Mouse (Mus musculus) lung, embryonic 15.5 days (tissue): ENCODE data around the gene Prr14l. TPM values are rescaled to one million over a fixed set of nuclear protein-coding genes. Genes with fewer than 3 reads are reported as not detected.
"Not testable (repeated sequence)": the region's sequence is repeated elsewhere in the genome, so short reads cannot be mapped to it uniquely, and the experiment has no call there.

Source experiments
- ATAC-seq: fragments of 200-750 bp; cut with Nextera tagmentation; 2 replicates; pipeline ENCODE4 v1.8.0; 2017; ENCODE audit warnings: moderate number of reproducible peaks, borderline replicate concordance; ENCODE audit not compliant: low FRiP score, low TSS enrichment; ENCODE audit errors: extremely low read depth
- H3K27ac ChIP-seq: fragments of 300-500 bp; sonication (generic); 2 replicates; pipeline ENCODE4 v1.5.1; 2015; ENCODE audit warnings: moderate library complexity, mild to moderate bottlenecking, inconsistent platforms
- H3K27me3 ChIP-seq: fragments of 300-500 bp; sonication (generic); 2 replicates; pipeline ENCODE4 v1.6.1; 2015; ENCODE audit warnings: inconsistent platforms
- H3K36me3 ChIP-seq: fragments of 300-500 bp; sonication (generic); 2 replicates; pipeline ENCODE4 v1.6.1; 2015; ENCODE audit warnings: inconsistent platforms
- H3K4me1 ChIP-seq: fragments of 300-500 bp; sonication (generic); 2 replicates; pipeline ENCODE4 v1.6.1; 2015; ENCODE audit warnings: inconsistent platforms
- H3K4me2 ChIP-seq: fragments of 300-500 bp; sonication (generic); 2 replicates; pipeline ENCODE4 v1.6.1; 2015; ENCODE audit warnings: inconsistent platforms, mild to moderate bottlenecking, moderate library complexity
- H3K4me3 ChIP-seq: fragments of 300-500 bp; sonication (generic); 2 replicates; pipeline ENCODE4 v1.5.1; 2015; ENCODE audit warnings: mild to moderate bottlenecking, inconsistent platforms
- H3K9ac ChIP-seq: fragments of 300-500 bp; sonication (generic); 2 replicates; pipeline ENCODE4 v1.6.1; 2015; ENCODE audit warnings: inconsistent platforms
- H3K9me3 ChIP-seq: fragments of 300-500 bp; sonication (generic); 2 replicates; pipeline ENCODE4 v1.6.1; 2016; ENCODE audit warnings: inconsistent platforms
- WGBS: fragments of 180-500 bp; shearing (Covaris S2); methylation state at CpG from one replicate; pipeline ENCODE4 v1.1.7; 2015; 5-methylcytosine and 5-hydroxymethylcytosine counted together
- polyA plus RNA-seq: library from polyadenylated mRNA; unstranded; fragments of >200 nt; fragmentation: Nextera tagmentation; extraction: Ambion mirVana; gene quantifications from 2 replicates; pipeline ENCODE4 v1.2.1, GENCODE M21; 2015

The Prr14l gene
- polyA plus RNA-seq, 1 experiment from 2014 or later, result 17.5 TPM

DNA sequence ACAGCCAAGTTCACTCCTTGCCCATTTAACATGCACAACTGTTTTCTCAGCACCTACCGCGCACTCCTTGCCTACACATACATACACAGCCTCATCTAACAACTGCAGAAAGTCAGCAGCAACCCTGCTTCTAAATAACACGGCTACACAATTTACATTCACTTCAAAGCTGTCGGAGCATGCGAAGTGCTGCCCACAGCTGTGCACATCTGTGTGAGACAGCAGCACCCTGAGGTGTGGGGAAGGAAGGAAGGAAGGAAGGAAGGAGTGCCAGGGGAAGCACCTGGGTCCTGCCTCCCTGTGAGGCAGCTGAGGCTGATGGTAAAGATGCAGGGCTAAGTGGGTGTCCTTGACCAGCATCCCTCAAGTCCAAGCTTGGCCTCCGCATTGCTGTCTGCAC, 105.1 kb downstream of the Prr14l start:
- no peak for ATAC-seq
- no peak overlapping the region for H3K4me3 ChIP-seq
- 70% methylated on average over 6 of the region's 6 CpGs for WGBS
- H3K4me2 ChIP-seq, result no peak overlapping the region
- no peak overlapping the region for H3K27ac ChIP-seq
- no peaks in the 10 kb centered on the region for H3K27me3 ChIP-seq
- H3K9ac ChIP-seq, result no peak overlapping the region
- peaks cover 25% of the 10 kb centered on the region for H3K4me1 ChIP-seq
- no peaks in the 10 kb centered on the region for H3K9me3 ChIP-seq
- no peaks in the 10 kb centered on the region for H3K36me3 ChIP-seq

- Histone ChIP-seq H3K4me2 (no peak overlapping the region), H3K36me3 (no peaks in the 10 kb centered on the region), H3K27ac (no peak overlapping the region), H3K9ac (no peak overlapping the region), H3K9me3 (no peaks in the 10 kb centered on the region), H3K27me3 (no peaks in the 10 kb centered on the region), H3K4me1 (peaks cover 25% of the 10 kb centered on the region), H3K4me3 (no peak overlapping the region)
- no peak for ATAC-seq
- 66% methylated on average over 6 of the region's 6 CpGs for WGBS
Observed at GRCm38 (mm10) chr5:32747650-32748375, 106.2 kb downstream of the Prr14l start.

DNA sequence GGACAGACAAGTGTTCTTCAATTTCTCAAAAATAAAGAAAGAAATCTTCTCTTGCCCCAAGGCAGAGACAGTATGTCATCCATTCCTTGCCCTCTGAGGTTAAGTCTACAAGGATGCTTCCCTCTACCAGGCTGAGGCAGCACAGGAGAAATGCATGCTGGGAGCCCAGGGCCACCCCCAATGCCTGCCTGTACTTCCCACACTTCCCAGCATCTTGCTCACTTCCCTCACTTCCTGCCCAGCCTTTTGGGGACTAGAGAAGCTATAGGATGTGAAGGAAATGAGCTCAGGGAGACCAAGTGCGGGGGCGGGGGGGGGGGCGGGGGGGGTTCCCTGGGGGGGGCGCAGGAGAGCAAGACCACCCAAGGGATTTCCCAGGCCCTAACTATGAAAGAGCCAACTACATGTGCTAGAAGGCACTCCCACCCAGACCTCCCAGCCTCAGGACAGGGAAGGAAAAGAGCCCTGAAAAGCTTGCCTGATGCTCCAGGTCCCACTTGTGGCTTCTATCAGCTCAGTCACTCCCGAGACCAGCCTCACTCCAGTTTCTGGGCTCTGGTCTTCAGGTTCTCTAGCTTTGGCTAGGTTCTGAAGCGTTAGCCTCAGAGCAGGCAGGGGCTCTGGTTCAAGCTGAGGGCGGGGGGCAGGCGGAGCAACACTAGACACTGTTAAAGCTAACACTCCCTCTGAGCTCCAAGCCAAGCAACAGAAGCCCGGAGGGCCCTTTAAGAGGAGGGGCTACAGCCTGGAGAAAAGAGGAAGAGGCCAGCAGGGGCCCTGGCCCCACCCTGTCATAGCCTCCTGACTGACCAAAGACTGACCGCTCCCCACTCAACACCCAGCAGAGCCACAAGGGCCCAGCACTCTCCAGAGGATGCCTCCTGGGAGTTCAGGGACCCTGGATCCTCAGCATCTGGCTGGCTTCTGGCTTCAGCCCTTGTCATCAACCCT, 108.1 kb downstream of the Prr14l start:
- WGBS, result 2% methylated on average over 7 of the region's 10 CpGs
- ATAC-seq, result peak; percentile 93
- Histone ChIP-seq H3K9me3 (no peaks in the 10 kb centered on the region), H3K4me1 (peaks cover 25% of the 10 kb centered on the region), H3K4me3 (peak overlapping the region; percentile 50), H3K27ac (peak overlapping the region; percentile 87), H3K9ac (peak overlapping the region; percentile 54), H3K4me2 (peak overlapping the region; percentile 56), H3K36me3 (no peaks in the 10 kb centered on the region), H3K27me3 (no peaks in the 10 kb centered on the region)

- Histone ChIP-seq H3K27ac (no peak overlapping the region), H3K9me3 (no peaks in the 10 kb centered on the region), H3K27me3 (no peaks in the 10 kb centered on the region), H3K4me1 (peaks cover 22% of the 10 kb centered on the region), H3K36me3 (no peaks in the 10 kb centered on the region), H3K4me2 (no peak overlapping the region), H3K4me3 (no peak overlapping the region), H3K9ac (no peak overlapping the region)
- 49% methylated on average over 9 of the region's 9 CpGs for WGBS
- ATAC-seq, result no peak
Observed at GRCm38 (mm10) chr5:32742149-32742548, 111.9 kb downstream of the Prr14l start.

GRCm38 (mm10) chr5:32741377-32741776, 112.7 kb downstream of the Prr14l start:
- H3K27me3 ChIP-seq, H3K9me3 ChIP-seq, H3K9ac ChIP-seq, H3K36me3 ChIP-seq, ATAC-seq, H3K27ac ChIP-seq, H3K4me2 ChIP-seq, H3K4me3 ChIP-seq: not testable (repeated sequence)
- WGBS, result 71% methylated on average over 4 of the region's 4 CpGs
- peaks cover 14% of the 10 kb centered on the region for H3K4me1 ChIP-seq

DNA sequence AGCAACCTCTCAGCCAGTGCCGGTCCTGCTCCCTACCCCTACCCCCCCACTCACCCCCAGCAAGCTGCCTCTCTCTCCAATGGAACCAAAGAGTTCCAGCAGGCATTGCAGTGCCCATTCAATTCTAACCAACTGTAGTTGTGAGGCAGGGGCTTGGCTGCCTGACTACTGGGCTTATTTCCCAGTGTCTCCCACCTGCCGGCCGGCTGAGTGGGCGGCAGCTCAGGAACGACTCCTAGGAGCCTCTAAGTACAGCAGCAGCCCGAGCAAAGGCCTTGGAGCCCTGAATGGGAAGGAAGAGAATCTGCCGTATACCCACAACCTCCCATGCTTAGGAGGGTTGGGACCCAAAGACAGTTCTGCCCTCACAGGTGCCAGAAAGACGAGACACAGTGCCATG, 113.2 kb downstream of the Prr14l start:
- not testable (repeated sequence) for ATAC-seq, H3K27ac ChIP-seq

GRCm38 (mm10) chr5:32740138-32740537, 113.9 kb downstream of the Prr14l start:
- ATAC-seq, result no peak
- 86% methylated on average over 3 of the region's 3 CpGs for WGBS
- no peak overlapping the region for H3K9ac ChIP-seq

More for the DNA sequence above, 113.2 kb downstream of the Prr14l start:
- H3K4me3 ChIP-seq, H3K4me2 ChIP-seq, H3K9me3 ChIP-seq, H3K9ac ChIP-seq, H3K27me3 ChIP-seq, H3K36me3 ChIP-seq: not testable (repeated sequence)
- WGBS, result 81% methylated on average over 8 of the region's 8 CpGs
- peaks cover 13% of the 10 kb centered on the region for H3K4me1 ChIP-seq

More at GRCm38 (mm10) chr5:32740138-32740537, 113.9 kb downstream of the Prr14l start:
- Histone ChIP-seq H3K4me2 (no peak overlapping the region), H3K27me3 (no peaks in the 10 kb centered on the region), H3K4me1 (peaks cover 6% of the 10 kb centered on the region), H3K36me3 (no peaks in the 10 kb centered on the region), H3K9me3 (no peaks in the 10 kb centered on the region), H3K27ac (no peak overlapping the region), H3K4me3 (no peak overlapping the region)

Other genes starting within 250 kb of the Prr14l start
- gene Yes1, start 243.1 kb downstream of the Prr14l start, polyA plus RNA-seq, result 38.5 and 38.7 TPM in 2 replicates
- gene Pisd, start 68.6 kb downstream of the Prr14l start, polyA plus RNA-seq, result 63.5 and 65.4 TPM in 2 replicates
- gene Gm20671, start 27.1 kb downstream of the Prr14l start, polyA plus RNA-seq, result not detected in 2 replicates
- 23.8 and 27.2 TPM in 2 replicates for gene Depdc5, start 9.4 kb upstream of the Prr14l start, polyA plus RNA-seq
- gene Ywhah, start 164.6 kb upstream of the Prr14l start, polyA plus RNA-seq, result 455 TPM in 2 replicates
- 0.14 and 0.22 TPM in 2 replicates for gene Slc5a1, start 250.0 kb upstream of the Prr14l start, polyA plus RNA-seq